Mouse (Mus musculus) cortical plate, adult 2 months (tissue): ENCODE data around the gene Emc10.

Experiments
- CTCF ChIP-seq: fragments of 200-500 bp; IDR thresholded peaks from 2 replicates; pipeline ENCODE4 v1.5.1; 2011; ENCODE audit warnings: mild to moderate bottlenecking, control low read depth, low read length; ENCODE audit not compliant: insufficient read depth; ENCODE audit errors: extremely low read depth
- POLR2A ChIP-seq: fragments of 200-500 bp; IDR thresholded peaks from 2 replicates; pipeline ENCODE4 v1.6.1; 2011; ENCODE audit warnings: mild to moderate bottlenecking, low read length, control low read depth; ENCODE audit not compliant: insufficient read depth; ENCODE audit errors: extremely low read depth

- TF ChIP-seq POLR2A (no peak), CTCF (no peak)
Observed at GRCm38 (mm10) chr7:44488545-44488944, 7.8 kb downstream of the Emc10 start.
